ENCODE assay signal across 8 mouse cellular contexts in the genomic region with DNA sequence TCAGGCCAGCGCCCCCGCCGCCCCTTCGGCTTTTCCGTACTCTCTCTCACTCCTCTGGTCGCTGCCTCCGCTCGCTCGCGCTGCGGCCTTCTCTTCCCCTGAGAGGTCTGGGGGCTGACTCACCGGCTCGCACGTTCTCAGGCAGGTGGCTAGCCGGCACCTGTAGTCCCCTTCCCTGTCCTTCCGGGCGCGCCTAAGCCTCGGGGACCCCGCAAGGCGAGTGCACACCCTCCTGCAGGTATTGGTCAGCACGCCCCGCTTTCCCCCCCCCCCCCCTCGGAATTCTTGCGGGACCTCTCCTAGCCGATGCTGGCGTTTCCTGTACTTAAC. TPM values are rescaled to one million over a fixed set of nuclear protein-coding genes. Genes with fewer than 3 reads are reported as not detected.
DNase-seq lines count a peak whose midpoint lies in the region; ATAC-seq lines count a peak whose summit lies in the region.

A gene (minus strand): TSS at position 176 of the 330 bp plus-strand sequence.

- no peaks in the 10 kb centered on the region for H3K9me3 ChIP-seq in lung, embryonic 16.5 days (ENCODE audit: control insufficient read depth, low read length)
- no peaks in the 10 kb centered on the region for H3K9me3 ChIP-seq in embryonic facial prominence, embryonic 11.5 days (replicated peaks; ENCODE audit: control insufficient read depth, low read length)
- H3K9me3 ChIP-seq in heart, embryonic 16.5 days (replicated peaks; ENCODE audit: control insufficient read depth, low read length), result no peaks in the 10 kb centered on the region
- no peaks in the 10 kb centered on the region for H3K9me3 ChIP-seq in limb, embryonic 10.5 days (replicated peaks)
- H3K9me3 ChIP-seq in neural tube, embryonic 15.5 days (replicated peaks), result no peaks in the 10 kb centered on the region

- DNase-seq in lung, postnatal 14 days, result no peak
- no peak for DNase-seq in embryonic facial prominence, embryonic 11.5 days (ENCODE audit: low spot score)
- DNase-seq in limb, embryonic 10.5 days (ENCODE audit: low spot score), result no peak
- no peak for DNase-seq in frontal cortex, postnatal 25 days (ENCODE audit: low spot score in 2 of 2)
- DNase-seq in lung, postnatal 25 days (ENCODE audit: low spot score), result no peak

- 1% methylated on average over 22 of the region's 27 CpGs for WGBS in lung, embryonic 16.5 days
- WGBS in embryonic facial prominence, embryonic 11.5 days, result 2% methylated on average over 27 of the region's 27 CpGs
- 0% methylated on average over 26 of the region's 27 CpGs for WGBS in heart, embryonic 16.5 days
- WGBS in limb, embryonic 10.5 days, result 1% methylated on average over 25 of the region's 27 CpGs
- 0% methylated on average over 24 of the region's 27 CpGs for WGBS in neural tube, embryonic 15.5 days

- peak within 1 kb of the TSS; percentile 88 for H3K4me2 ChIP-seq in lung, embryonic 16.5 days (ENCODE audit: low read depth, low read length)
- H3K4me2 ChIP-seq in embryonic facial prominence, embryonic 11.5 days (ENCODE audit: low read depth, low read length), result peak within 1 kb of the TSS; percentile 75
- H3K4me2 ChIP-seq in heart, embryonic 16.5 days (ENCODE audit: low read depth, low read length), result peak within 1 kb of the TSS; percentile 79
- peak within 1 kb of the TSS; percentile 77 for H3K4me2 ChIP-seq in neural tube, embryonic 15.5 days

- no peaks in the 10 kb centered on the region for H3K27me3 ChIP-seq in lung, embryonic 16.5 days (ENCODE audit: control insufficient read depth, insufficient read depth, low read depth, low read length)
- no peaks in the 10 kb centered on the region for H3K27me3 ChIP-seq in embryonic facial prominence, embryonic 11.5 days (ENCODE audit: control insufficient read depth, insufficient read depth, low read length)
- no peaks in the 10 kb centered on the region for H3K27me3 ChIP-seq in heart, embryonic 16.5 days (ENCODE audit: control insufficient read depth, insufficient read depth, low read length)
- no peaks in the 10 kb centered on the region for H3K27me3 ChIP-seq in limb, embryonic 10.5 days (ENCODE audit: low read depth, poor library complexity, severe bottlenecking)
- no peaks in the 10 kb centered on the region for H3K27me3 ChIP-seq in neural tube, embryonic 15.5 days (replicated peaks)

- no peaks in the 10 kb centered on the region for H3K36me3 ChIP-seq in lung, embryonic 16.5 days (ENCODE audit: control insufficient read depth, insufficient read depth, low read length)
- H3K36me3 ChIP-seq in embryonic facial prominence, embryonic 11.5 days (replicated peaks; ENCODE audit: control insufficient read depth, insufficient read depth, low read depth, low read length), result no peaks in the 10 kb centered on the region
- H3K36me3 ChIP-seq in heart, embryonic 16.5 days (ENCODE audit: control insufficient read depth, insufficient read depth), result no peaks in the 10 kb centered on the region
- H3K36me3 ChIP-seq in limb, embryonic 10.5 days, result no peaks in the 10 kb centered on the region
- H3K36me3 ChIP-seq in neural tube, embryonic 15.5 days, result no peaks in the 10 kb centered on the region

- peak within 1 kb of the TSS; percentile 95 for H3K9ac ChIP-seq in lung, embryonic 16.5 days (ENCODE audit: low read length)
- peak within 1 kb of the TSS; percentile 91 for H3K9ac ChIP-seq in embryonic facial prominence, embryonic 11.5 days (replicated peaks; ENCODE audit: low read length)
- H3K9ac ChIP-seq in heart, embryonic 16.5 days (ENCODE audit: low read length), result peak within 1 kb of the TSS; percentile 94
- H3K9ac ChIP-seq in neural tube, embryonic 15.5 days (replicated peaks), result peak within 1 kb of the TSS; percentile 89

- peak within 1 kb of the TSS; percentile 98 for H3K27ac ChIP-seq in lung, embryonic 16.5 days (ENCODE audit: low read length)
- peak within 1 kb of the TSS; percentile 90 for H3K27ac ChIP-seq in embryonic facial prominence, embryonic 11.5 days (replicated peaks; ENCODE audit: low read depth, low read length)
- peak within 1 kb of the TSS; percentile 98 for H3K27ac ChIP-seq in heart, embryonic 16.5 days (ENCODE audit: low read length)
- H3K27ac ChIP-seq in limb, embryonic 10.5 days, result peak within 1 kb of the TSS; percentile 97
- H3K27ac ChIP-seq in neural tube, embryonic 15.5 days (replicated peaks), result peak within 1 kb of the TSS; percentile 95

- H3K4me3 ChIP-seq in lung, embryonic 16.5 days (ENCODE audit: low read length), result peak within 1 kb of the TSS; percentile 93
- peak within 1 kb of the TSS; percentile 70 for H3K4me3 ChIP-seq in embryonic facial prominence, embryonic 11.5 days (ENCODE audit: low read depth, low read length)
- H3K4me3 ChIP-seq in heart, embryonic 16.5 days (ENCODE audit: low read length), result peak within 1 kb of the TSS; percentile 93
- H3K4me3 ChIP-seq in limb, embryonic 10.5 days, result peak within 1 kb of the TSS; percentile 80
- peak within 1 kb of the TSS; percentile 66 for H3K4me3 ChIP-seq in neural tube, embryonic 15.5 days (replicated peaks)

- peak; percentile 57; the same call in 1 of the 2 replicates for ATAC-seq in lung, embryonic 16.5 days (ENCODE audit: low read depth)
- peak; percentile 73 for ATAC-seq in embryonic facial prominence, embryonic 11.5 days (replicated peaks; ENCODE audit: insufficient number of reproducible peaks, low FRiP score, low TSS enrichment, low read depth)
- no peak for ATAC-seq in heart, embryonic 16.5 days (replicated peaks; ENCODE audit: extremely low read depth, insufficient read depth, low FRiP score)
- ATAC-seq in neural tube, embryonic 15.5 days (ENCODE audit: low FRiP score), result peak; percentile 74

- peaks cover 2% of the 10 kb centered on the region; the same call in 1 of the 2 replicates for H3K4me1 ChIP-seq in lung, embryonic 16.5 days (replicated peaks; ENCODE audit: control insufficient read depth, insufficient read depth, low read length)
- H3K4me1 ChIP-seq in embryonic facial prominence, embryonic 11.5 days (ENCODE audit: control insufficient read depth, insufficient read depth, low read length), result no peaks in the 10 kb centered on the region
- peaks cover 9% of the 10 kb centered on the region for H3K4me1 ChIP-seq in heart, embryonic 16.5 days (ENCODE audit: control insufficient read depth, insufficient read depth, low read length)
- peaks cover 17% of the 10 kb centered on the region for H3K4me1 ChIP-seq in limb, embryonic 10.5 days
- peaks cover 8% of the 10 kb centered on the region for H3K4me1 ChIP-seq in neural tube, embryonic 15.5 days

RNA-seq across cellular contexts. Expression of the gene that starts here (rescaled TPM):
- polyA plus RNA-seq in lung, embryonic 16.5 days (2015; fragmentation: Nextera tagmentation; extraction: Ambion mirVana), result 11.7 and 13.2 TPM in 2 replicates
- 15.2 and 17.0 TPM in 2 replicates for polyA plus RNA-seq in embryonic facial prominence, embryonic 11.5 days (2014; fragmentation: Nextera tagmentation; extraction: Ambion mirVana)
- polyA plus RNA-seq in heart, embryonic 16.5 days (2015; fragmentation: Nextera tagmentation; extraction: Ambion mirVana), result 10.9 and 11.0 TPM in 2 replicates
- 7.6 and 9.8 TPM in 2 replicates for polyA plus RNA-seq in limb, embryonic 10.5 days (2016; fragmentation: Nextera tagmentation; extraction: Ambion mirVana)
- 19.7 and 24.2 TPM in 2 replicates for polyA plus RNA-seq in neural tube, embryonic 15.5 days (2015; fragmentation: Nextera tagmentation; extraction: Ambion mirVana)
